Mouse (Mus musculus) gonadal fat pad, adult 2 months (tissue): ENCODE data around the gene Crisp2. TPM values are rescaled to one million over a fixed set of nuclear protein-coding genes. Genes with fewer than 3 reads are reported as not detected.
A peak's percentile ranks its signal among the peaks of the same experiment; 100 is the strongest.

Source experiments
- DNase-seq: peaks from one replicate; pipeline ENCODE4 v3.0.0-alpha.2; 2012; ENCODE audit warnings: low read depth
- polyA plus RNA-seq: library from polyadenylated mRNA; depleted of rRNA; stranded (reverse); fragments of >200 nt; gene quantifications from 2 replicates; pipeline ENCODE4 v1.2.3, GENCODE M21; 2012; rRNA removed

Crisp2 gene
- 7.5 and 9.3 TPM in 2 replicates for polyA plus RNA-seq

DNA sequence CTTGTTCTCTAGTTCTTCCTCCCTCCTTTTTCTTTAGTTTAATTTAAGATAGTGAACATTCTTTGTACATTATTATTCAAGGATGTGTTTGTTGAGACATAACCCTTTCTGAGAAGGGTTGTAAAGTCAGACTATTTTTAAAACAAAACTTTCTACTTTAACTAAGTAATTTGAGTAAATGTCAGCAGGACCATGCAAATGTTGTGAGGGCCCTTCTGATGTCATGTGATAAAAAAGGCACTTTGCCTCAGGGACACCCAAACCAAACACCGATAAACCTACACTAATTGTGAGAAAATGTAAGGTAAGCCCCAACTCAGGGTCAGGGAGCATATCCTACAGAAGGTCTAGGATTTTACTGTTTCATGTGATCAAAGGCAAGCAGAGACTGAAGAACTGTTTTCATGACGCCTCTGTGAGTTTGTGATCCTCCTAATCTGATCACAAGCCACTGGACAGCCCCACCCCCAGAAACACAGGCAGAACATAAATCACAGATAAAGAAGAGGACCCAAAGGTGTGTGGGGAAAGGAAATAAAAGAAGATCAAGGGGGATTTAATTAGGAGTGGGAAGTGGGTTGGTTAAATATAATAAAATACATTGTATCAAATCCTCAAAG lies at the start of gene Crisp2:
TSS of gene Crisp2 (minus strand) at position 51 of the 620 bp plus-strand sequence.
- DNase-seq: no peak

DNA sequence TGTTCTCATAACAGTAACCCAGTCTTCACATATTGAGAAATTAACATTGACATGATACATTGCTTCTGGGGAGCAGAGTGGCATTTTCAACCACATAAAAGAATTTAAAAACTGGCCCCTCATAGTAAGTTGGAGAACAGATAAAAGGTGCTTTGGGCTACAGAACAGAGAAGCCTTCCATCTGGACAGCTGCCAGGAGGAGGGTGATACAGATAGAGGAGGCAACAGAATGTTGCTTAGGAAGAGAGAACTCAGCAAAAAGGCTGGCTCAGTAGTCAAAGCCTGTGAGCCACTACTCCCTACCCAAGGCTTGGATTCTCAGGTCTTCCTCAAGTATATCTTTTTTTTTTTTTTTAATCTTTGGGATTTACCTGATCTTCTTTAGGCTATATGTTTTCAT lies 48.3 kb upstream of the Crisp2 start:
- no peak for DNase-seq

DNA sequence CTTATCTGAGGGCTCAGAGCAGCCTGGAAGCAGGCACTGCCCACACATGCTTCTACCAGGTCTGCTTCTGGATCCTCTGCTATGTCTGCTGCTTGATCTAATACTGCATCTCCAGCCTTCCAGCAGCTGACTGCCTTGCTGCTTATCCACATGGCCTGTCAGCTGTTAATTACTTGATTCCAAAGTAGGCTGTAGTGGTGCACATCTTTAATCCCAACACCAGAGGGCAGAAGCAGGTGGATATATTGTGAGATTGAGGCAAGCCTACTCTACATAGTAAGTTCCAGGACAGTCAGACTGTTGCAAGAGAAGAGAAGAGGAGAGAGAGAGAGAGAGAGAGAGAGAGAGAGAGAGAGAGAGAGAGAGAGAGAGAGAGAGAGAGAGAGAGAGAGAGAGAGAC lies 30.5 kb upstream of the Crisp2 start:
- DNase-seq: no peak

DNA sequence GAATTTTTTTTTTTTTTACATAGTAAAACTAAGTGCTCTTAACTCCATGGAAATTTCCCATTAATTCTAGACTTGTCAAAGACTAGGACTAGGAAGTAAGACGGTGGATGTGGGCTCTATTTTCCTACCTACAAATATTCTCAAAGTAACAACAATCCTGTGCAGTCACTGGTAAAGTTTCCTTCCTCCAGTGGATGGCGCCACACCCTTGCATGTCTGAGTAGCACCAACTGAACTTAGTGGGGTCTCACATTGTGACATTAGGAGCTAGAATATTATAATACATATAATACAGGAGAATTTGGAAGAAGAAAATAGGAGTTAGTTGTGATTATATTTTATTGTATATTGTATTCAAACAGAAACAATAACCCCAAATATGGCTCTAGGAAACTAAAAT lies 25.1 kb upstream of the Crisp2 start:
- DNase-seq: no peak

DNA sequence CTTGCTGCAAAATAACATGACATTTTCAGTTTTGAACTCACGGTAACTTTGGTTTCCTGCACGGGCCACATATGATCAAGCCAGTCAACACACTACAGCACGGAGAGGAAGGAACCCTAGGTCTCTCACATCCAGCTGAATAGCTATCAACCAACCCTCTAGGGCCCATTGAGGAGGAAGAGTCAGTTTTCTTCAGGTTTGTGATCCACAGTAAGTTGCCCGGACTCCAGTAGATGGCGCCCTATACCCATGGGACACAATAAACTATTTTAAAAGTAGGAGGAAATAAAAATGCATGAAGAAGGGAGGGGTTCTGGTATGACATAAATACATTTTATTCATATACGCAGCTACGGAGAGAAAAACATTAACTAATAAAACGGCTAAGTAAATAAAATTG lies 17.7 kb upstream of the Crisp2 start:
- no peak for DNase-seq

DNA sequence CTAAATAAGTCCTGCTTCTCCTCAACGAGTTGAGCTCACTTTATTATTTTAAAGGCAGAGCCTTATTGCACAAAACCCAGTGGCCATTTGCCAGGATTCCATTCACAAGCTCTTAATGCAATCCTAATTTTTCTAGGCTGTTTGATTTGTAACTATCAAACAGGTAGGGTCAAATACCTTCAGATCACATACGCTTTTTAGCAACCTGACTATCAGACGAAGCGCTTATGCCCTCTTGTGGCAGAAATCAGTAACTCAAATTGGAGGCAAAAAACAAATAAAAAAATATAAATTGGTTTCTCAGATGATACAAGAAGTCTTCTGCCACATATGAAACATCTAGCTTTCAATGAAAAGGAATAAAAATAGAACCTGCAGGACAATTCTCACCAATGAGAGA lies 17.0 kb upstream of the Crisp2 start:
- no peak for DNase-seq

DNA sequence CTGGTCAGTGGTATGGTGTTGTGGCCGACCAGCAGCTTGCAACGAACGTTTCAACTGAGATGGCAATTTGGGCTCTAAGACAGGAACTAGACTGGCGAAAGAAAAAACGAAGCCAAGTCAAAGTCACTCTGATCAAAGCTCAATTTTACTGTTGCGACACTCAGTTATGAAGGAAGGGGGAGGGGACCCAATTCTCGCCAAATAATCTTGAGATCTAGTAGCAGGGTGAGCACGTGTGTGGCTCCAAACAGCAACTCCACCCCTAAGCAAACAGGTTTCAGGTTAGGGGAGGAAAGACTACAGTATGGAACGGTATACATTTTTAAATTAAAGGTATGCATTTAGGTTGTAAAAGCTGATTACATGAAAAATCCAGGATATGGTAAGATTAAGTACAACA lies 14.7 kb upstream of the Crisp2 start:
- DNase-seq: no peak

DNA sequence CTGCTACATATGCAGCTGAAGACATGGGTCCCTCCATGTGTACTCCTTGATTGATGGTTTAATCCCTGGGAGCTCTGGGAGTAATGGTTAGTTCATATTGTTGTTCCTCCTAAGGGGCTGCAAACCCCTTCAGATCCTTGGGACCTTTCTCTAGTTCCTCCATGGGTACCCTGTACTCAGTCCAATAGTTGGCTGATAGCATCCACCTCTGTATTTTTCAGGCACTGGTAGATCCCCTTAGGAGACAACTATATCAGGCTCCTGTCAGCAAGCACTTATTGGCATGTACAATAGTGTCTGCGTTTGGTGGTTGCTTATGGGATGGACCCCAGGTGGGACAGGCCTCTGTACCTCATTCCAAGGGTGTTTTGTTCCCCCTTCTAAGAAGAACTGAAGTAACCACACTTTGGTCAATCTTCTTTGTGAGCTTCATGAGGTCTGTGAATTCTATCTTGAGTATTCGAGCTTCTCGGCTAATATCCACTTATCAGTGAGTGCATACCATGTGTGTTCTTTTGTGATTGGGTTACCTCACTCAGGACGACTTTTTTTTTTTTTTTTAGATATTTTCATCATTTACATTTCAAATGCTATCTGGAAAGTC lies 10.6 kb upstream of the Crisp2 start:
- no peak for DNase-seq

DNA sequence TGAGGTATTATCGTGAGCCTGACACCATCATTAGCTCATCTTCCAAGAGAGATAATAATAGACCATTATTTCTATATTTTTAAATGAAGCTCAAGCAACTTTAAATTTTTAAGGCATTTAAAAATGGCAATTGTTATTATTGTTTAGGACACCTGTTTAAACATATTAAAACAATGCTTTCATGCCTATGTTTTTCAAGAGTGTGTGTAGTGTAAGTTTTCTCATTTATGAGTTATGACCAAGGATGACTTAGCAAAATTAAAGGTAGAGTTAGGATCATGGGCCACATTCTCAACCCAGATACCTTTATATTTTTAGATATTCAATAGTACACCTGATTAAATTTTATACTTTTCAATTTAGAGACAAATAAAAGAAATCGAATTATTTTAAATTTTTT lies 5.5 kb upstream of the Crisp2 start:
- no peak for DNase-seq

DNA sequence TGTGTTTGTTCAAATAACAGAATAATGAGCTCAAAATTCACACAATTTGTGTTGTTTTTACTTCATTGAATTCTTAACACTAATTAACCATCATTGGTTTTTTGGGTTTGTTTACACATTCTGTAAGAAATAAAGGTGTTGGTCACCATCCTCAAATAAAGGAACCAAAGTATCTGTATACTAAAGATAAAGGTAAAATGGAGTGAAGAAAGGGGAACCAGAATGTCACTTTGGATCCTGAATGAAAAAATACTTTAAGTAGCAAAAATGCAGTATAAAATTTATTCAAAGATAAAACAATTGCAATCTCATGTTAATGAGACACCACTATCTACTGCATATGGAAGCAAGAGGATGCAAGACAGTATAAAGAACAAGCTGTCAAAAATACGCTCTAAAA lies 4.8 kb upstream of the Crisp2 start:
- DNase-seq: no peak

DNA sequence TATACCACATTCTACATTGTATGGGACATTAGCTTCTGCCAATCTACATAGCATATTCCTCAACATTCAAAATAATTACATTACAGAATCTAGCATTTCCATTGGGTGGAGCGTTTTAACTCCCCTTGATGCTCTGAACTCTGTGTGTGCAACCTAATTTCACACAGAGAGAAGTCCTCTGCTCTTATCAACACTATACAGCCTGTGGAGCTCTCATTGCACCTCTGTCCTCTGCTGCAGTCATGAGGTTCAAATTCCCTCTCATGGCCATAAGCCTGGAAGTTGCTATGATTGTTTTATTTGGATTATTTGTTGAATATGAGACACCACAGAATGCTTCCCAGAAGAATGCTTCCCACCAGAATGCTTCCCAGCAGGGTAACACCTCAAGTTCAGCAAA lies 4.1 kb upstream of the Crisp2 start, which contains the start of gene Rhag:
TSS of gene Rhag (plus strand) at position 193 of the 400 bp plus-strand sequence.
- no peak for DNase-seq

DNA sequence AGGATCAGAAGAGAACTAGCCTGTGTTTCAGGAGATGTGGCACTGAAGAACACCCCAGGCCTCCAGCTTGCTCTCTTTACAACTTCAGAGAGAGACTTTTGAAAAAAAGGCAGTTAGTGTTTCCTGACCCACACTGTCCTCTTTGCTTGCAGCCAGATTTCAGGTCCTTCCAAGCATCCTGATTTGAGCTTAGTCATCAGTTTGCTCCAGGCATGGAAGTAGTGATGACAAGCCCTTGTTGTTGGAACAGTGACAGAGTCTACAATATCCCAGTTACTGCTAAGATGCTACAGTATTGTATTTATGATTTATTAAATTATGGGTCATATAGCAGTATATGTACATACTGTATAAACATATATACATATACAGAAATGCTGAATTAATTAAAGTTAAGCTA lies 1.3 kb upstream of the Crisp2 start:
- DNase-seq: no peak

DNA sequence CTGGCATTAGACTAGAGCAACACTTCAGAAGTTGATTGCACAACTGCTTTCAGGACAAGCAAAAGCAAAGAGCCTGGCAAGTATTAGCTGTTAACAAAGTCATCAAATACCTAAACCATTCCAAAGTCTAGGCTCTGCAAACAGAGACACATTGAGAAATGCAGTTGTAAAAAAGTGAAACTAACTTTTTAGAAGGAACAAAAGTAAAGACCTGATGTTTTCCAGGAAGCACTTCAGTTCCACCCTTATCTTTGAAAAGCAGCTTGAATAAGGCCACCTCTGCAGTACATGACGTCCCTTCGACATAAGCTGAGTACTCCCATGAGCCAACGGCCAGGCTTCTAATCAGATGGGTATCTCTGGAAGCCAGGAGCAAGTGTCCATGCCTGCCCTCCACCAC lies 253 bp downstream of the Crisp2 start:
- no peak for DNase-seq

DNA sequence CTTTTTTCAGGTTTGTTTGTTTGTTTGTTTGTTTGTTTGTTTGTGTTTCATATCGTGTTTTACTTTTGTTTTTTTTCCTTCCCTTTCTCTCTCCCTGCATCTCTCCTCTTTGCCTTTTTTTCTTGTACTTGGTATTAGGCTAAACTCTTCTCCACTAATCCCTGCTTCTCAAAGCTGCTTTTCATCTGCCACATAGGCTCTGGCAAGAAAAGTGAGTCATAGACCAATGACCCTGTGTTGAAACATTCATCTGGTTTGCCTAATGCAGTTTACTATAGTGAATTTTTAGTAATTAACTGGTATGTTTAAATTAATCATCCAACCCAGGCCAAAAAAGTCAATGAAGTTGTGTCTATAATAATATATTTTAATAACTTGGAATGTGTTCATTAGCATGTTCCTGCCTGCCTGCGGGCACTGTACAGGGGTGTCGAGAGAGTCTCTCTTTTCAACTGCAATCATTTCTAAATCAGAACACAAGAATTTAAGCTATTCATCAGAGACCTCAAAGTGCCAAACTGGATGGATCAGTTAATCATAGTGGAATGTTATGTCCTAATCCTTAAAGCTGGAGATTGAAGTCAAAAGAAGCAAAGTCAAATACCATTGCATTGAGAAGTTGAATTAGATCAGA lies 4.0 kb downstream of the Crisp2 start:
- no peak for DNase-seq

DNA sequence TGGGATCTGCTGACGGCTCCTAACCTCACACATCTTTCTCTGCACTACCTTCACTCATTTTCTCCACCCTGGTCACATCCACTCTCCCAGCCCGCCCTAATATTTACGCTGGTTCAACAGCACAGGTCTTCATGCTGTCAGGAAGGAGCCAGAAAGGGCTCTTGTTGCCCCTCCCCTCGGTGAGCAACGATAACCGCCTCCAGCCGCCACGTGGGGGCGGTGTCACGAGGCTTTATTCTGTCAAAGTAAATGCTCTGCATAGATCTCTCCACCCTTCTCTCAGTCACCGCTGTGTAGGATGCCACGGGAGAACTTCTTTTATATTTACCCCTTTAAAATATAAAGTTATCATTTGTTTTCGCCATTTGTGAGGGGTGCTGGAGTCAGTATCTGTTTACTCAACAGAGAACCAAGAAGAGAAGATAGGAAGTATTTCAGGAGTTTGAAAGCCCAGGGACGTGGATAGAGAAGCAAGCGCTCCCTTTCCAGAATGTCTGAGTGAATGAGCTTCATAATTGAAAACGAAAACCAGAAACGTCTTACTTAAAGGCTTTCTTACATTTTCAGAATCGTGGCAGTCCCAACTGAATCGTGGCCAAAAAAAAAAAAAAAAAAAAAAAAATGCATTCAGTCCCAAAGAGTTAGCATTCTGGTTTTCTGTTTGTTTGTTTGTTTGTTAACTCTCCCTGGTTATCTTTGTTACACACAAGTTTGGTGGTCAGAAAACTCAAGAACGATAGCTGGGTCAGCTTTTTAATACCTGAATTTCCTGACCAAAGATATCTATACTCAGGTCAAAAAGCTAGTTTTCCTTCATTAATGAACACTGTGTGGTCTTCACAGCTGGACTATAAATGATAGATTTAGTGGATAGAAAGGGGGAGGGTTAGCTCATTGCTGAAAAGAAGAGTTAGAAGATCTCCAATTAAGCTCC lies 12.6 kb downstream of the Crisp2 start:
- DNase-seq: no peak

DNA sequence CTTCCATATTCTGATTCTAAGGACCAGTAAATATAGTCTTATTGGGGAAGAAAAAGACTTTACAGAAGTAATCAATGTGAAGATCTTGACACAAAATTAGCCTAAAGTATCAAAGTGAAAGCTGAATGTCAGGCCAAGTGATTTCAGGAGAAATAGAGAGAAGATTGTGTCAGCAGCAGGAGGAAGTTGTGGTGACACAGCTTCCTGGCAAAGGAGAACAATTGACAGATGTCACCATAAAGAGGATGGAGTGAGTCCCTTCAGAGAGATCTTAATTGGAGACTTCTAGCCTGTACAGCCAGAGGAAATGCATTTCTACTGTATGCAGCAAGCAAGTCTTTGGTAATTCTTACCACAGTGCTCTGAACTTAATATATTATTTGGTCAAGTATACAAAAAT lies 16.9 kb downstream of the Crisp2 start:
- no peak for DNase-seq

DNA sequence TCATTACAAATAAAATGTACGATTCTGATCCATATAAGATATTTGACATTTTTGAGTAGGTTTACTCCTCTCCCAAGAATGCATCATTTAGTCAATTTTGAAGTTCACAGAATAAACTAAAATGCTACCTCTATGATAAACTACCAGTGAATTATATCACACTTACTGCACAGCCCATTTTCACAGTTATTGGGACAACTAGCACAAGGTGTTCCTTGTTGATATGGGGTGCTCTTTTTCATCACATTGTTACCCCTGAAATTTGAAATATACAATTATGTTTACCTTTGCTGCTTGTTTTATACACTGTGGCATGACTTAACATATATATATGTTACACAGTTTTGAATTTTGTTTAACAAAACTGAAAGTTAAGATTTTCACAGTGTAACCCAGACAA lies 39.7 kb downstream of the Crisp2 start:
- no peak for DNase-seq

DNA sequence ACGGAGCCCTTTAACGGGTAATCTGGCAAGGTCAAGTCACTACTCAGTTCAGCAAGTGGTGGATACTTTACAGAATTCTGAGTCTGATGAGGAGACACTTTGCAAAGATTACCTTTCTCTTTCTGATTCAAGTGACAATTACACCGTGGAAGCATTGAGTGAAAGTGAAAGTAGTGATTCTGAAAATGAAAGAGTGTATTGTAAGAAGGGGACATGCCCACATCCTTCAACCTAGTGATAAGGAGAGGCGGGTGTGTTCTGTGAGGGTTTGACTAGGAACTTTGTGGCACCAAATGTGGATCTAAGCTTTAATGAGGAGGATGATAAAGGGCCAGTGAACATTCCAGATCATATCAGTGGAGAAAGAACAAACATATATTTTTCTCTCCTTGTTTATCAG lies 43.1 kb downstream of the Crisp2 start:
- DNase-seq: no peak

DNA sequence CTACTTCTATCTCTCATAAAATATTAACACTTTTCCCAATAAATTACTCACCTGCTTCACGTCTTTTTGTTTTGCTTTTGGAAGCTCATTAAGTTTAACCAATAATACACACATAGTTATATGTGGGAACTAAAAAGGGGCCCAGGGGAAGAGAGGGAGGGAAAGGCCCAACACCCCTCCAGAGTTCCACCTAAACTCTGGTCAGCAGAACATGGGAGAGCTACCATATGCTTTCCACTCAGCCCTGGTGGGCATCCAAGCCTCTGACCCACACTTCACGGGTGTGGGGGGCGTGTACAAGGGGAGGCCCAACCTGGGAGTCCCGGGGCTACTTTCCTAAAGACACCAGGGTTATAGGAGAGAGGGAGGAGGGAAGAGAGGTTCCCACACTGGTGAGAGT lies 75.1 kb downstream of the Crisp2 start:
- DNase-seq: no peak

DNA sequence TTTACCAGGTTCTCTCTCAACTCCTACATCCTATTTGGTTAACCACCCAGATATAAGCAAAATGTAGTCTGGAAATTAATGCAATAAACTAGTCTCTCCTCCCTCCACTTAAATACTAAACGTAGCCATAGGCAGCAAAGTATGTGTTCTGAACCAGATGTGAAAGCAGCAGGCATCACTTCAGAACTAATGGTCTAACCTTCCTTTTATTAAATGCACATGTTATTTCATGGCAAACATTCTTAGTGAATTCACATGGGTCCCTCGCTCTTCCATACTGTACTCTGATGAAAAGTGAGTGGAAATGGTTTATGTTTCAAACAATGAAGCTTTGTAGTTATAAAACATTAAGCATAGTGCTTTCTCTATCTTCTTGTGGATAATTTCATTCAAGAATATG lies 75.5 kb downstream of the Crisp2 start:
- no peak for DNase-seq

DNA sequence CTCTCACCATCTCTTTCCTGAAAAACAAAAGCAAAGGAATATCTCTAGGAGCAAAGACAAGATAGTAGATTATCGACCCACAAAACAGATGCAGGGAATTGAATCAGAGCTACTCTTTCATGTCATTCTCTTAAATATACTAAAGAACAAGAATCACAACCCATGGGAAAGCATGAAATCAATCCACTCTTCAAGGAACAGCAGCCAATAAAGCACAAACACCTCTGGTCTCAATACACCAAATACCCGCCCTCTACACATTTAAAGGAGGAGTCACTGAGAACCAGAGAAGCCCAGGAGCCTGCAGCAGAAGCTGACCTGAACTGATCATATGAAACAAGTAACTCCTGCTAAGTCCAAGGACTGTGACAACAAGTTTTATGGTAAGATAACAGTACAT lies 80.0 kb downstream of the Crisp2 start, which contains the start of gene Esp1:
TSS of gene Esp1 (plus strand) at position 301 of the 400 bp plus-strand sequence.
- DNase-seq: no peak

DNA sequence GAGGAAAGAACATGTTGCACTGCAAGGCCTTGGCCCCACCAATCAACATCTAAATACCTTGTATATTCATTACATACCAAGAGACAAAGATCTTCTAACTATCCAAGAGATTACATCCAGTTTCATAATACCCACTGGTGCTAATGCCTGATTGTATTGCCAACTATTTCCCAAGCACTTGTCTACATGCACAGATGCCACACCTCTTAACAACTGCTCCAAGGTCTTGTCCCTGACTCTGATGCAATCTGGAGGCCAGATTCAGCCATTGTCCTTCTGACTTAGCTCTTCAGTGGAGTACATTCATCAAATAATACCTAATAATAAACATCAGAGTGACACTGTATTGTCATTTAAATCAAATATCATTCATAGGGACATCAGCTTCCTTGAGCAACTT lies 89.7 kb downstream of the Crisp2 start:
- DNase-seq: peak; percentile 31
